Mouse (Mus musculus) spleen, adult 10 weeks (tissue): ENCODE measurements around the gene B4galt3. TPM values are rescaled to one million over a fixed set of nuclear protein-coding genes. Genes with fewer than 3 reads are reported as not detected.

Experiments
- polyA plus RNA-seq: library from polyadenylated mRNA; stranded (reverse); fragments of 350-450 nt; fragmentation: Illumina TruSeq; extraction: RNeasy Lipid Tissue Mini Kit (QIAGEN cat#74804); gene quantifications from one replicate; pipeline ENCODE4 v1.2.3, GENCODE M21; 2015; ENCODE audit warnings: low replicate concordance; ENCODE audit not compliant: insufficient read depth

Gene B4galt3
- 34.0 TPM for polyA plus RNA-seq

DNA sequence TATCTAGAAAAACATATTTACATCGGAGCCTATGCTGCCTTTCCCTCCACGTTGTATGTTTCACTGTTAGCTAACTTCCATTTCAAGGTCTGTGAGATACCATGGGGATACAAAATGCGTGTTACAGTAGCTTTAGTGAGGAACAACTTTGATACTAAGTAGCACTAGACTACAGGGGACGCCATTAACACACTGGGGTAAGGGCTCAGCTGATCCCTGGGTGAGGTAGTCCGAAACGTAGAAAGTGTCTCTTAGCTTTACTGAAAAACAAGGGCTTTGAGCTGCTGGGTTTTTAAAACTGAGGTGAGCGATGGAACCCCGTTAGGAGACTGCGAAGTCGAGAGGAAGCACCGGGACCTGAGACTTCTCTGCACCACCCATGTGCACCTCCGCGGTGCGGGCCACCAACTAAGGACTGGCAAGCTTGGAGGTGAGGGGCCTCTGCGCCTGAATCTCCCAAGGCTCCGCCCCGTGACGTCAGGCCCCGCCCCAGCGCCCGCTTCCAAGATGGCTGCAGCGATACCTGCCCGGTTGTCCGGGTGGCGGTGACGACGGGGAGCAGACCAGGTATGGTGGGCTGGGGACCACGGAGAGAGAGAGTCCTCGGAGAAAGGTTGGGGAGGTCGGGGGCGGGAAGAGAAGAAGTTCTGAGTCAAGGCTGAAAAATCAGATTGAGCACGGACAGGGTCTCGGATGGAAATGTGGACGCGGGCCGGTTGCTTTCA lies at the start of gene B4galt3:
TSS of gene B4galt3 (plus strand) at position 481 of the 725 bp plus-strand sequence.

DNA sequence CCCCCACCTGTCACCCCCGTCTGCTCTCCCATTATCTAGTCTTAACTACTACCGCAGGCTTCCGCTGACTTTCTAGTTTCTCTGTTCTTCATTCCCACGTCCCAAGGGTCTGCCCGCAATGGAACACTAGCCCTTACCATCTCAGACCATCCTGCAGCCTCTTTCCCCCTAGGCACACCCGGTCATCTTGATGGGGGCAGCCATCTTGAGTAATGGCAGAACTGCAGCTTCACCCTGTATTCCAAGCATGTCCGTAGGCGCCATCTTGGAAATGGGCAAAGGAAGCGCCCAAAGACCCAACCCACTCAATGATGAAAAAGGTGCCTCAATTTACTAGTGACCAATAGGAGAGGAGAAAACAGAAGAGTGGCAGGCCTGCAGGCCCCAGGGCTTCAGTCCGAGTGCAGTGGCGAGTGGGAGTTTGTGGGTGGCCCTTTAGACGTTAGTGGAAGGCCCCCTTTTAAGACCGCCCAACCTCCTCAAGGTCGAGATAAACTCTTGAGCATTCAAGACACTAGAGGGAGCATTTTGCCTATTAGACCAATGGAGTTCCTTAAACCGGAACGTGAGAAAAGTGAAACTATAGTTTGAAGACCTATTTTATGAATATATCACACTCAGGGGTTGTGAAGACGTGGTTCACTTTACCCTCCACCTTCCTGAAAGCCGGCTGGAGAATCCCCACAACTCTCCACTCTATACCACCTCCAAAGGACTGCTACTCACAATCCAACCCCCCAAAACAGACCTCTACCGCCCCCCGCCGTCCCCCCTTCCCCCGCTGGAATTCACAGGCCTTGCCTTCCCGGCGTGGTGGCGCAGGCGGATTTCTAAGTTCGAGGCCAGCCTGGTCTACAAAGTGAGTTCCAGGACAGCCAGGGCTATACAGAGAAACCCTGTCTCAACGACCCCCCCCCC lies 47.6 kb upstream of the B4galt3 start, which contains the start of gene Tomm40l:
TSS of gene Tomm40l (minus strand) at position 277 of the 918 bp plus-strand sequence.

DNA sequence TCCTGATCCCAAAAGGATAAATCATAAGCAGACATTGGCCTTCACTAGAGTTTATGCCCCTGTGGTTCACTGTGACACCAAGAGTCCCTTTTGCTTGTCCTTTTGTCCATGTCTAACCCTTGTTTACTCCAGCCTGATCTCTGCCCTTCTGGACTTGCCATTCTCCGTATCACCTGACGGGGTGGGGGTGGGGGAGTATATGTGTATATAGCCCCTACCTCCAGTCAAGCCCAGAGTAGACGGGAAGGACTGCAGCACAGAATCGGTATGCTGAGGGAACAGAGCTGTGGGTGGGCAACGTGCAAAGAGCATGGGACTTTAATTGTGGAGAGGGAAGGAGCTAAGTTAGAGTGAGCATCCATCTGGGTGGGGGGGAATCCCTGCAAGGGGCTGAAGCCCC lies 45.3 kb upstream of the B4galt3 start, which contains the start of gene Apoa2:
TSS of gene Apoa2 (plus strand) at position 198 of the 400 bp plus-strand sequence.

DNA sequence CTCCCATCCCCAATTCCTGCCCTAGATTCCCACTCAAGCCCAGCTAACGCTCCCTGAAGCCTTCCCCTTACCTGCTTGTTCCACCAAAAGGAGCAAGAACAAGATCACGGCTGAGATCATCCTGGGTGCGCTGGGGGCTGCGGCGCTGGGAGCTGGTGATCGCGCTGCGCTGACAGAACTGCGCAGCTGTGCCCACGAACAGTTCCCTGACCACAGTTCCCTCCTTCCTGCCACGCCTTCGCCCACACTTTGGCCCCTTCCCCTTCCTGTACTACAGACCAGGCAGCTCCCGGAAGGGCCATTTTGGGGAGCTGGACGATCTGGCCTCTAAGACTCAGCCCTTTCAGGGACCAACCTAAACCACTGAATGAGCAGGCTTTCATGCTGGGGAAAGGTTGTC lies 36.0 kb upstream of the B4galt3 start, which contains the start of gene Fcer1g:
TSS of gene Fcer1g (minus strand) at position 240 of the 400 bp plus-strand sequence.

DNA sequence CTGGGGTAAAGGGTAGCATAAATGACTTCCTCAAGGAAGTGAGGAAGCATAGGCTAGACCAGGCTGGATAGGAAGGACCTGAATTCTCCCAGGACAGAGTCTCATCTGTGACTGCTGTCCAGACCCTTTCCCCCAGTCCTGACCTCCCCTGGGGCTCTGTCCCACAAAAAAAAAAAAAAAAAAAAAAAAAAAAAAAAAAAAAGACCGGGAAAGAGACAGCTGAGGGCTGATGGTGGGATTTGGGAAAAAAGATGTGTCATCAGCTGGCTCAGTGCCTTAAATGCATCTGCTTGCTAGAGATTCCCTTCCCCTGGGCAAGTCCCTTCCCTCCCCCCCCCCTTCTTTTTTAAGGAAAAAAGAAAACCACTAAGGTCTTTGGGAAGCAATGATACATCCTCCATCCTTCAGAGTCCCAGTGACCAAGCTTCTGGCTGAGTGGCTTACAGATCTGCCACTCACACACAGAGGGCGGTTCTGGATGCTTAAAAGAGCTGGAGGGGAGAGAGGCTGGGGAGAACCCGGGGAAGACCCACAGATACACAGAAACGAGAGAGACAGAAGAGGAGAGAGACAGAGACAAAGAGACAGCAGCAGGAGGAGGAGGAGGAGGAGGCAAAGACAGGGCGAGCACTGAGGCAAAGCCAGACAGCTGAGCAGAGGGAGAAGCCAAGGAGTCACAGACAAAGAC lies 20.1 kb upstream of the B4galt3 start, which contains the start of gene Adamts4:
TSS of gene Adamts4 (plus strand) at position 509 of the 688 bp plus-strand sequence.

DNA sequence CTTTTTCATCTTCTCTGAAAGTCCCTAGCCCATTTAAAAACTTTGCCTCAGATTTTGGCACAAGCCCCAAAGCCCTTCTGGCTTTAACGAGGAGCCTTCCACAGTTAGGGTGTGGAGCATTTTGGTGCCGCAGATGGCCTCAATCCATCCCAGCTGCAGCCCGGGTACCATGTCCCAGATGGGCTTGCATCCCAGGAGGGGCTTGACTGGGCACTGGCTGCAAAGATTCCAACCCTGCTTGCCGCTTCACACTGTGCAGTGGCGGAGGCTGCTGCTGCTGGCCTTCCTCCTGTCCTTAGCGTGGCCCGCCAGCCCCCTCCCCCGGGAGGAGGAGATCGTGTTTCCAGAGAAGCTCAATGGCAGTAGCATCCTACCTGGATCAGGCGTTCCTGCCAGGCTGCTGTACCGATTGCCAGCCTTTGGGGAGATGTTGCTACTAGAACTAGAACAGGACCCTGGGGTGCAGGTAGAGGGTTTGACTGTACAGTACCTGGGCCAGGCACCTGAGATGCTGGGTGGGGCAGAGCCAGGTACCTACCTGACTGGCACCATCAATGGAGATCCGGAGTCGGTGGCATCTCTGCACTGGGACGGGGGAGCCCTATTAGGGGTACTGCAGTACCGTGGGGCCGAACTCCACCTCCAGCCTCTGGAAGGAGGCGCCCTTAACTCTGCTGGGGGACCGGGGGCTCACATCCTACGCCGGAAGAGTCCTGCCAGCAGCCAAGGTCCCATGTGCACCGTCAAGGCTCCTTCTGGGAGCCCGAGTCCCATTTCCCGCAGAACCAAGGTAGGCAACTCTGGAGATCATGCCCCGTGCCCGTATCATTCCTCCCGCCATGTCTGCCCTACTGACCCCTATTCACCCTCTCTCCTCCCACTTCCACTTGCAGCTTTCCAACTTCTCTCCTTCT lies 19.2 kb upstream of the B4galt3 start, which contains the start of gene Ndufs2:
TSS of gene Ndufs2 (minus strand) at position 709 of the 914 bp plus-strand sequence.

DNA sequence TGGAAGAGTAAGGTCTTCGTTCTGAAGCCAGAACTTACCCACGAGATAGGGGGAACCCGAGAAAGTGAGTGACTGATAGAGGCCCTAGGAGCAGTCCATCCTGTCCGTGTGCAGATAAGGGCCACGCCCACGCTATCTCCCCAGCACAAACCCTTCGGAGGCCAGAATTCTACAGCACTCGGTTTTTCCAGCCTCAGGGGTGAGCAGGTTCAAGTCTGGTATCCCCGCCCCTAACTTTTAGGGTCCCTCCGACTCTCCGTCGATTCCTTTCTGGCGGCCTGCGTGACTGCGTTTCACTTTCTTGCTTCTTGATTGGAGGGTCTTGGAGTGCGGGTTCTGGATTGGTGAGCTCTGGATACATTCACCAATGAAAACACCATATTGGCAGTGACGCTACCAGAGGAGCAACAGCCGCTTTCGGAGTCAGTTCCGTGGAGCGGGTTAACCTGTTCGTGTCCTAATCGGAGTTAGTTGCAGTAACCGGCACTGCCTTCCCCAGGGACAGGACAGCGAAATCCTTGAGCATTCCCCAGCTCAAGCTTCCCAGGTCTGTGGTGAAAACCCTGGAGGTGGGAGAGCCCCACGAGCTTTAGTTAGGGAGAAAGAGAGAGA lies 10.9 kb downstream of the B4galt3 start, which contains the start of gene Ppox:
TSS of gene Ppox (minus strand) at position 271 of the 612 bp plus-strand sequence.

DNA sequence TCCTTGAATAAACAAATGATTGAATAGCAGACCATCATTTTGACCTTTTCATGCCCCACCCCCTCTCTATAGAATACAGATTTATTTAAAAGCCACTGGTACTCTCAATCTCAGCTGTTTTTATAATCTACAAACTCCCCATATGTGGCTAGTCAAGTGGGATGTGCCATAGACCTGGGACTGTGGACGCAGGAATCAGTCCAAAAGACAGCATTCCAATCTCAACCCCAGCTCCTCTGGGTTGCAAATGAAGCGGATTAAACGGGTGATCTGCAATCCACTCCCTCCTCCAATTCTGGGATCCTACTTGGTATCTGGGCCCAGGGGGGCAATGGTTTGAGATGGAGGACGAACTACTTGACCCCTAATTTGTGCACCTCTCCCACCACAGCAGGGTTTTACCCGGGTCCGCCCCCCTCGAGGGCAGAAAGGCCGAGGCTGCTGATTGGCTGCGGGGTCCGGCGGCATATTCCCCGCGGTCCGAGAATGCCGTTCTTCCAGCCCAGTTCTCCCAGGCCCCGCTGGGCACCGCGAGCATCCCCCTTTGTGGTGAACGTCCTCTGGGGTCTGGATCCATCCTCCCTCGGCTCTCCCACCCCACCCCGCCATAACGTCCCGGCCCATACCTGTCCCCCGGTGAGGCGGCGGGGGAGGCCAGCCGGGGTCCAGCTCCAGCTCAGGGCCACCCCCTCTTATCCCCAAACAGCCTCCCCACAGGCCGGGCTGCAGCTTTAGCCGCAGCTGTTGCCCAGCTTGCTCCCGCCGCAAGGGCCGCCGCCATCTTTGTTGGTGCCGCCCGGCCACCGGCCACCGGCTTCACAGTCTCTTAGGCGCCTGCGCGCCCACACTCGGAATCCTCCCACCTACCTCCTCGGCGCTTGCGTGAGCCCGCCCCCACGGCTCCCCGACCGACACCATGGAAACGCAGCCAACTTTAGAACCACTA lies 17.3 kb downstream of the B4galt3 start, which contains the start of gene Usp21:
TSS of gene Usp21 (minus strand) at position 856 of the 946 bp plus-strand sequence.

DNA sequence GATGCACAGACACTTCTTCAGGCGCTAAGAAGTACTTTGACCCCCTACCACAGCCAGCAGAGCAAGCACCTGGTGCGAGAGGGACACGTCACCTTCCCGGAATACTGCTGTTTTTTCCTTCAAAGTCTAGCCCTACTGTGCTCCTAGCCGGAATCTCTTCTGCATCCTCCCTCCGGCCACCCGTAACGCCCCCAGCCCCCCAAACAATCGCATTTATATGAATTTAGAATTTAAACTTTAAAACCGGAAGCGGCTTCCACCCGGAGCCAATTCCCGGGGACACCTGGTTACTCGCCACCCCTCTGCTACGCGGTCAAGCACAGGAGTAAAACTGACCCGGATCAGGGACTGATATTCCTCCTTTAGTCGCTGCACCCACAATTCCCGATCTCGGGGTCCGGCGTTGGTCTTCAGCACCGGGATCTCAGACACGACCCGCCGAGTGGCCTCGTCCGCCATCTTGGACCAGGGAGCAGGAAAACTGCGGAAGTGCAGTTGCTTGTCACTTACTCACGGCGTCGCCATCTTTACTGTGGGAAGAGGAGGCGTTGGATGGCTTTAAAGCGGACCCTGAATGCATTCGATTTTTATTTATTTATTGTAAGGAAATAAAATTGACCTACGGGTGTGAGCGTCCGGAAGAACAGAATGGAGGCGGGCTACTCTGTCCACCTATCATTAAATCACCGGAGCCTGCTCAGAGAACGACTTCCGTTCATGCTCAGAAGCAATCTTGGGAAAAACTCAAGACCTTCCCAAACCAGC lies 24.4 kb downstream of the B4galt3 start, which contains the start of gene Ufc1:
TSS of gene Ufc1 (minus strand) at position 727 of the 765 bp plus-strand sequence.

Other genes starting within 250 kb of the B4galt3 start
- gene Fcgr3, start 205.4 kb upstream of the B4galt3 start, polyA plus RNA-seq, result 94.5 TPM
- gene Cfap126, start 156.4 kb upstream of the B4galt3 start, polyA plus RNA-seq, result 4.5 TPM
- gene Sdhc, start 119.7 kb upstream of the B4galt3 start, polyA plus RNA-seq, result 88.5 TPM
- gene Mpz, start 119.6 kb upstream of the B4galt3 start, polyA plus RNA-seq, result 0.87 TPM
- 7.7 TPM for gene Pcp4l1, start 74.1 kb upstream of the B4galt3 start, polyA plus RNA-seq
- gene Nr1i3, start 56.4 kb upstream of the B4galt3 start, polyA plus RNA-seq, result not detected
- 22.7 TPM for gene Tomm40l, start 47.8 kb upstream of the B4galt3 start, polyA plus RNA-seq
- gene Apoa2, start 45.3 kb upstream of the B4galt3 start, polyA plus RNA-seq, result 1.5 TPM
- 360 TPM for gene Fcer1g, start 36.0 kb upstream of the B4galt3 start, polyA plus RNA-seq
- gene Adamts4, start 19.9 kb upstream of the B4galt3 start, polyA plus RNA-seq, result 0.59 TPM
- 127 TPM for gene Ndufs2, start 18.9 kb upstream of the B4galt3 start, polyA plus RNA-seq
- 47.6 TPM for gene Ppox, start 10.9 kb downstream of the B4galt3 start, polyA plus RNA-seq
- gene Usp21, start 17.7 kb downstream of the B4galt3 start, polyA plus RNA-seq, result 52.7 TPM
- gene Ufc1, start 24.7 kb downstream of the B4galt3 start, polyA plus RNA-seq, result 87.4 TPM
- gene Dedd, start 58.8 kb downstream of the B4galt3 start, polyA plus RNA-seq, result 31.1 TPM
- gene Nit1, start 75.3 kb downstream of the B4galt3 start, polyA plus RNA-seq, result 43.5 TPM
- gene Pfdn2, start 75.3 kb downstream of the B4galt3 start, polyA plus RNA-seq, result 72.7 TPM
- gene Klhdc9, start 90.5 kb downstream of the B4galt3 start, polyA plus RNA-seq, result not detected
- gene Nectin4, start 99.8 kb downstream of the B4galt3 start, polyA plus RNA-seq, result 1.7 TPM
- 257 TPM for gene Arhgap30, start 118.6 kb downstream of the B4galt3 start, polyA plus RNA-seq
- gene Usf1, start 141.0 kb downstream of the B4galt3 start, polyA plus RNA-seq, result 64.6 TPM
- gene Tstd1, start 148.5 kb downstream of the B4galt3 start, polyA plus RNA-seq, result 12.3 TPM
- 14.6 TPM for gene F11r, start 167.2 kb downstream of the B4galt3 start, polyA plus RNA-seq
- 4.5 TPM for gene Alyref2, start 233.2 kb downstream of the B4galt3 start, polyA plus RNA-seq